Mouse (Mus musculus): ENCODE measurements around the gene Vps8. TPM values are rescaled to one million over a fixed set of nuclear protein-coding genes. Genes with fewer than 3 reads are reported as not detected.

The Vps8 gene
- polyA plus RNA-seq, 1 experiment, result 36.3 TPM

GRCm38 (mm10) chr16:21395546-21395945 lies 27.4 kb upstream of the Vps8 start:
- no peak for TF ChIP-seq GATA1 (IDR thresholded peaks at IDR 0.05; ENCODE audit: low read length)

GRCm38 (mm10) chr16:21397681-21398080 lies 25.2 kb upstream of the Vps8 start:
- no peak for TF ChIP-seq GATA1 (IDR thresholded peaks at IDR 0.05; ENCODE audit: low read length)

GRCm38 (mm10) chr16:21398345-21399051 lies 24.4 kb upstream of the Vps8 start:
- TF ChIP-seq GATA1 (IDR thresholded peaks at IDR 0.05; ENCODE audit: low read length), result no peak

GRCm38 (mm10) chr16:21399942-21400341 lies 23.0 kb upstream of the Vps8 start:
- TF ChIP-seq GATA1 (IDR thresholded peaks at IDR 0.05; ENCODE audit: low read length), result no peak

GRCm38 (mm10) chr16:21402068-21402467 lies 20.9 kb upstream of the Vps8 start:
- no peak for TF ChIP-seq GATA1 (IDR thresholded peaks at IDR 0.05; ENCODE audit: low read length)

- no peak for TF ChIP-seq GATA1 (IDR thresholded peaks at IDR 0.05; ENCODE audit: low read length)
These were observed 19.5 kb upstream of the Vps8 start for GRCm38 (mm10) chr16:21403402-21403801.

- no peak for TF ChIP-seq GATA1 (IDR thresholded peaks at IDR 0.05; ENCODE audit: low read length)
These were observed 18.3 kb upstream of the Vps8 start for GRCm38 (mm10) chr16:21404631-21405030.

GRCm38 (mm10) chr16:21405224-21405969 lies 17.5 kb upstream of the Vps8 start:
- TF ChIP-seq GATA1 (IDR thresholded peaks at IDR 0.05; ENCODE audit: low read length), result no peak

- no peak for TF ChIP-seq GATA1 (IDR thresholded peaks at IDR 0.05; ENCODE audit: low read length)
These were observed 16.8 kb upstream of the Vps8 start for GRCm38 (mm10) chr16:21406136-21406535.

- TF ChIP-seq GATA1 (IDR thresholded peaks at IDR 0.05; ENCODE audit: low read length), result no peak
These were observed 11.1 kb upstream of the Vps8 start for GRCm38 (mm10) chr16:21411779-21412178.

GRCm38 (mm10) chr16:21412593-21413047 lies 10.3 kb upstream of the Vps8 start:
- no peak for TF ChIP-seq GATA1 (IDR thresholded peaks at IDR 0.05; ENCODE audit: low read length)

GRCm38 (mm10) chr16:21413819-21414218 lies 9.1 kb upstream of the Vps8 start:
- TF ChIP-seq GATA1 (IDR thresholded peaks at IDR 0.05; ENCODE audit: low read length), result no peak

GRCm38 (mm10) chr16:21415128-21415527 lies 7.8 kb upstream of the Vps8 start:
- no peak for TF ChIP-seq GATA1 (IDR thresholded peaks at IDR 0.05; ENCODE audit: low read length)

- no peak for TF ChIP-seq GATA1 (IDR thresholded peaks at IDR 0.05; ENCODE audit: low read length)
These were observed 4.9 kb upstream of the Vps8 start for GRCm38 (mm10) chr16:21418012-21418411.

- TF ChIP-seq GATA1 (IDR thresholded peaks at IDR 0.05; ENCODE audit: low read length), result no peak
These were observed 610 bp downstream of the Vps8 start for GRCm38 (mm10) chr16:21423546-21423910.

- no peak for TF ChIP-seq GATA1 (IDR thresholded peaks at IDR 0.05; ENCODE audit: low read length)
These were observed 5.2 kb downstream of the Vps8 start for GRCm38 (mm10) chr16:21428131-21428530.
